Mouse (Mus musculus): ENCODE measurements around the gene Fam189a1.

DNA sequence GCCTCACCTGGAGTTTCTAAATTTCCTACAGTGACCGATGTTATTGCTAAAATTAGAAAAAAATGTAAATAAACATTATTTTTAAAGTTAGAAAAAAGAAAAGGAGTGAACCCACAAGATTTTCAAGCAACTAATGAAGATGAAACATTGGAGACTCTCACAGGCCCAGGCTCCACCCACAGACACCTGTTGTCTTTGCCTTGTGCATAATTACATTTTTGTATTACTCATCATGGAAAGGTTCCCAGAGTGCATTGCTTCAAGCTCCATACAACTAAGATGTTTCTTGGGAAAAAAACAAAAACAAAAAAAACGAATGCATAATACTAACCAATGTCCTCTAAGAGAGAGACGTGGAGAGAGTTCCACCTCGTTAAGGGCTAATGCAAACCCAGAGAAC lies 64.9 kb downstream of the Fam189a1 start:
- TF ChIP-seq CTCF (IDR thresholded peaks at IDR 0.05; ENCODE audit: low read depth, low read length) (no peak), POLR2A (IDR thresholded peaks at IDR 0.05; ENCODE audit: borderline replicate concordance, low read depth, low read length) (no peak)

Data from bone marrow macrophage, adult 2 months (primary cell).